Mouse (Mus musculus): ENCODE data around the gene Frmd7.
A peak's percentile ranks its signal among the peaks of the same experiment; 100 is the strongest.

The Frmd7 gene

DNA sequence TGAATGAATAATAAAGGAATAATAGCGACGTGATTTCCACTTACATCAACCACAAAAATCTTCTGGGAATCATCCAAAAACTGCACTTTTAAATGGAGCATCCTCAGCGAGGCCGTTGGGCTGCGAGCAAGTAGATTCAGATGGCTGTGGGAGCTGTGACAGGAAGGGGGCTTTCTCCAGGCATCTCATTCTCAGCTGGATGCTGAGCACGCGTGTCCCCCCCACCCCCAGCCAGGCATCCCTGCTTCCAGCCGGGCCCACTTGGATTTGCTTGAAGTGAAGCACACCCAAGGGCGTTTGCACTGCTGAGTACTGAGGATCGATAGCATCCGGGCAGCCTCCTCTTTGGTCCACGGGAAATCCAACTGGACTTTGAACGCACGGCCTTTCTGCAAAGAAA lies at the start of gene Frmd7:
Gene Frmd7 (minus strand): TSS at position 101 of the 400 bp plus-strand sequence.
- DNase-seq (ENCODE audit: low spot score) = no peak

DNA sequence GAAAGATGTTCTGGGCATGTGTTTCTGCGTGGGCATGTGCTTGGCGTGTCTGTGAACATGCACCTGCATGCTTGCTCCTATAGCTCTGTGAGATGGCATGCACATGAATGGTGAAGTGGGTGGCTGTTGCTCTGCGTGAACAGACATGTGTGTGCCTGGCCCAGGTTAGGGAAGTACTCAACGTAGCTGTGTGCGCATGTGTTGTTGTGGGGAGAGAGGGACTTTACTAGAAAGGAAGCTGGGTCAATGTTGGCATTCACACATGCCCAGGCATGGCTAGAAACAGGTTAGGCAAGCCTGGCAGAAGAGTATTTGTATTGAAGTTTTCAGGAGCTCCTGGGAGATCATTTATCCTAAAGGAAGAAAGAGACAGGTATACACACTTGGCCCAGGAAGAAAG lies 48.8 kb upstream of the Frmd7 start:
- no peak for DNase-seq (ENCODE audit: low spot score)

DNA sequence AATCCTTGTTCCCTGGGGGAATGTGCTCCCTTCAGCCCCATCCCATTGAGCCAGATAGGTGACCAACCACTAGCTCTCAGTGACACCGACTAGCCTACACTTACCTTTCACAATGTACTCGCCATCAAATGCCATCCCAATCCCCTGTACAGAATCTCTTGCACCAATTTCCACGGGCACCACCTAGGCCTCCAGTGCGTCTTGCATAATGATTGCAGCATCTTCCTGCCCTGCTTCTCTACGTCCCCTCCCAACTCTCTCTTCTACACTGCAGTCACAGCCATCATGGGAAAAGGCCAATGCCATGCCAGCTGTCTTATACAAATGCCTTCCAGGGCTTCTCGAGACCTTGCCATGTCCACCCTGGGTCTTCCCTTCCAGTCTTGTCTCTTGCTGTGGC lies 47.4 kb upstream of the Frmd7 start:
- DNase-seq (ENCODE audit: low spot score) = no peak

DNA sequence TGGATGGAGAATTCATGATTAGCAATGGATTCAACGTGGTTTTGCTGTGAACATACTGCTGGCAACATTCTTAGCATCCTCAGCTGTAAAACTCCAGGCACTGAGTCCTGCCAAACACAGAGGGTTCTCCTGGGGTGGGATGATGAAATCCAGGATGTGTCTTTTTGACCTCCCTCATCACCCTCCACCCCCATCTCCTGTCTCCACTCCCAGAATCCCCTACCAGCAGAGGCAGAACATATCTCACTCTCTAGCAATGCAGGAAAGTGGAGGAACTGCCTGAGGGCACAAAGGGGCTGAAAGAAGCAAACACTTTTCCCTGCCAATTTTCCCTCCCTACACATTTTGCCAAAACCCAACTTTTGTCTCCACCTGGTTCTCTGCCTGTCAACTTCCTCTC lies 46.1 kb upstream of the Frmd7 start:
- DNase-seq (ENCODE audit: low spot score) = no peak

DNA sequence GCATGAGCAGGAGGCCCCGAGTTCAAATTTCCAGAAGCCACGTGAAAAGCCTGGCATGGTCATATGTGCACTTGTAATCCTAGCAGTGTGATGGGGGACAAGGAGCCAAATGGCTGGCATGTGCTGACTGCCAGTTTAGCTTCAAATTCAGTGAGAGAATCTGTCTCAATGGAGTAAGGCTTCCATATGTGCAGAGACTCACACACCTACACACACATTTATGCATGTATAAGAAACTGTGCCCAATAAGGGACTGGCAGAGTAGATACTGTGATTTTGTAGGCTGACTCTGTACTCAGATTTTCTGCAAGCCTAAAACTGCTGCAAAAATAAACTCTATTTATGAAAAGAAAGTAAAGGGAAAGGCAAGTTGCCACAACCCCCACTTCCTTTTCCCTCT lies 35.9 kb upstream of the Frmd7 start:
- peak; percentile 4 for DNase-seq (ENCODE audit: low spot score)

DNA sequence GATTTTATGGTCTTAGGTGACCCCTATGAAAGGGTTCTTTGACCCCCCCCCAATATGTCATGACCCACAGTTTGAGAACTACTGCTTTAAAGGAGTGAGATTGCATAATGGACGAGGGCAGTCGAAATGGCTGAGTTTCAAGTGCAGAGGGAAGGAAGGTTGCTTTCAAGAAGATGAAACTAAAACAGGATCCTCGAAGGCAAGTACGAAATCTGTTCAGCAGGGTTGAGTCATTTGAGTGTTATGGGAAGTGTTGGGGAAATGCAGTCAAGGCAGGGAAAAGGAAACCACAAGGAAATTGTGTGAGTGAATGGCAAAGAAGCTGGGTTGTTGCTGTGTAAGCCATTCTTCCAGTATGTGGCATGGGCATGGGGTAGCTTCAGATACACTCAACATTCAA lies 29.6 kb upstream of the Frmd7 start:
- DNase-seq (ENCODE audit: low spot score) = no peak

DNA sequence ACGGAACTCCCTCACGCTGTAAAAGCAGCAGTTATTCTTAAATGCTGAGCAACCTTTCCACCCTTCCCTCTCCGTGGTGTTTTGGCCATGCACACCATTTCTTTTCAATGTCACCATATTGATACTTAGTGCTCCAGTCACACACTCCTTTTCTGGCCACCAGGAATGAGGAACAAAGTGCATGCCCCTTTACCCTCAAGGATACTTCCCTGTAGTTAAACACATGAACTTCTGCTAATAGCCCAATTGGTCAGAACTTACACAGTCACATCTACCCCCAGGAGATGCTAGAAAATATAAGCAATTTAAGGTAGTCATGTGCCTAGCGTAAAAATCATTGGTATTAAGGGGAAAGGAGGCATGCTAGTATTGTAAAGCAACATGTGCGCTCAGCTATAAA lies 27.4 kb upstream of the Frmd7 start:
- no peak for DNase-seq (ENCODE audit: low spot score)

DNA sequence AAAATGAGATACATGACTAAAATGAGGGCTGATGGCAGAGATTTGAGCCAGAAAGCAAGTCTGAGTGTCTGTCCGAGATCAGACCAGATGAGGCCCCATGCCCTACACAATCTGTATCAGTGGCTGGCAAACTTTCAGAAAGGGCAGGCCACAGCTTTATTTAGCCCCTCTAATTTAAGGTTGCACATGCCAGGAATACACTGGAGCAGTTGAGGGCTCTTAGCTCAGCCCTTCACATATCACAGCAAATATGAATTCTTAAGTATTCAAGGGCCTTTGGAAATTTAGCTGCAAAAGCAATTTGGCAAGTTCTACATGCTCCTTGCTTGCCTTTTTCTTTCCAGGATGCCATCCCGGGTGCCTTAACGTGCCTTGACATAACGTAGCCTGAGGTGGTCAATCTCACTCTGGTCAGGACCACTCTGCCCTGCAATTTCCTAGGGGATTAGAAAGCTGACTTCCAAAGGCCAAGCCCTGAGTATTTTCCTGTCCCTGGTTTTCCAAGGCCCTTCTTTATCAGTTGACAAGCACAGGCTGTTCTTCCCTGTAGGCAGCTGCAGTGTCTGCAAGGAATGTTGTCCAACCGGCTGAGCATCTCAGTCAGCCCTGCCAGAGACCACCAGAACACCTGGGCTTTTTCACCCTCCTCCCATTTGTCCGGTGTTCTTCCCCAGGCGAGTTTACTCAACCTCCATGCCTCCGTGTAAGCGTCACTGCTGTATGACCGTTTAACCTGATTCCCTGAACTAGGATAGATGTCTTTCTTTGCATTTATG lies 25.8 kb upstream of the Frmd7 start:
- DNase-seq (ENCODE audit: low spot score) = no peak

DNA sequence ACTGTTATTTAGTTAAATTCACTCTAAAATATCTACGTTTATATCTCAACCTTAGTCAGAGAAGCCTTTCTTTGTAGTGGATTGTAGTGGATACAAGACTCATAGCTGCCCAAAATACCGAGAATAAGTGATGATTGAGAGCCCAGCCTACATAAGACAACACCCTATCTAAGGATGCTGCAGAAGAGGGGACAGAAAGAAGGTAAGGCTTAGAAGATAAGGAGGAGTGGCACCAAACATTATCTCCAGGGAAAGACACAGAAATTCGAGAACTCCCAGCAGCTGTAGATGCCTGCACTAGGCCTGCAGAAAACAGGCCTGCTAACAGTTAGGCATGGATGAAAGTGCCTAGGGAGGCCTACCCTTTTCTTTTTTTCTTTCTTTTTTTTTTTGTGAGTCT lies 22.6 kb upstream of the Frmd7 start:
- DNase-seq (ENCODE audit: low spot score) = no peak

DNA sequence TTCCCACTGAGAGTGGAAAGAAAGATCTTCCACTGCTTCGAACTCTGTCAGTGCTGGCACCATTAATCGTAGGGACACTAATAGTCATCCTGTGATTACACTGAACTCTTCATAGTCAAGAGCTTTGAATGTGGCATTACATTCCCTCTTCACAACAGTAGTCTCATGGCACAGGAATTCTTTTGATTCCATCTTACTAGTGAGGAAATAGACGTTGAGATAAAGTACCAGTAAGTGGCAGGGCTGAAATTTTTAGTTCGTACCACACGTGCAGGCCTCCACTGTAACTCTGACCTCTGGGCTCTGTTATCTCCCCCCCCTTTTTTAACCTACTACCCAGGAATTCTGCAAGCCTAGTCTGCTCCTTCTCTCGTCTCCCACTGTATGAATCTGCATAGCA lies 20.4 kb upstream of the Frmd7 start:
- DNase-seq (ENCODE audit: low spot score) = no peak

DNA sequence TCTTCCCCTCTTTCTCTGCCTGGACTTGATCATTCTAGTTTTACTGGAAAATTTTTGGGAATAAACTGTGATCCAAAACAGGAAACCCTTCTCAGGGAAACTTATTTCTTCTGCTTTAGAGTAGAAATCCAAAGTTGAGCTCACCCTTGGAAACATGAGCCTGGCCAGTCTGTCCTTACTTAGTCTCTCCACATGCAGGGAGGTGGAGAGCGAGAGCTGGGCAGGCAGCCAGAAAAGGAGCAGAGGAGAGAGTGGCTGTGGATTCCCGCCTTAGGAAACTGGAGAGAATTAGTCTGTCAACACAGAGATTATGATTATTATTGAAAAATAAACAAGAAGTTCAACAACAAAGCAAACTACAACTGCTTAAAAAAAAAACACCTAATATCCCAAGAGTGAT lies 6.1 kb upstream of the Frmd7 start:
- no peak for DNase-seq (ENCODE audit: low spot score)

DNA sequence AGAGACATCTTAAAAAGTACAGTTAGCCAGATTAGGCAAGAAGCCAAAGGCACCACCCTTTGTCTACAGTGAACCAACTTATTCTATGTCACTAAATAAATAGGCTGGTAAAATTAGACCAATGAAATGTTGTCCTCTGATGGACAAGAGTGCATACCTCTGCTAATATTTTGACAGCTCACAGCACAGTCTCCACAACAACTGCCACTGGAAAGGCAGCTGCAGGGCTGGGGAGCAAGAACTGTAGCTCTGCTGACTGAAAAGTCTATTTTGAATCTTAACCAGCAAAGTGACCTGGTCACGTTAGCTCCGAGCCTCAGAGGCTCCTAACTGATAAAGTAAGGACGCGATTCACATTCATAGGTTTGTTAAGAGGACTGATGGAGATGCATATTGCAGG lies 5.6 kb upstream of the Frmd7 start:
- DNase-seq (ENCODE audit: low spot score) = no peak

DNA sequence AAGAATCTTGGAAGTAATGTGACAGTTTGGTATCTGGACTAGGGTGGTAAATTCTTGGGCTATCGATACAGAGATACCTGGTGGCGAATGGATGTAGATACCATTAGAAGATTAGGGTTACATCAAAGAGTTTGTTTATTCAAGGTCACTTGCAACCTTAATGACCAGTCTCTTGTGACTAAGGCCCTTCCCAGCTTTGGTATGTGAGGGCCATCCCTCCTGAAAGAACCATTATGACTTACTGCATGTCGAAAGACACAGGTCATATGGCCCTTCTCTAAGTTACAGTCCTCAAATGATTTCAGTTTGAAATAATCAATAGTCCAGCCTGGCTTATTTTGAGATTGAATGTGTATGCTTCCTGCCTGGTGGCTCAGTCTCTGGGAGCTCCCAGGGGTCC lies 5.4 kb downstream of the Frmd7 start:
- DNase-seq (ENCODE audit: low spot score) = no peak

DNA sequence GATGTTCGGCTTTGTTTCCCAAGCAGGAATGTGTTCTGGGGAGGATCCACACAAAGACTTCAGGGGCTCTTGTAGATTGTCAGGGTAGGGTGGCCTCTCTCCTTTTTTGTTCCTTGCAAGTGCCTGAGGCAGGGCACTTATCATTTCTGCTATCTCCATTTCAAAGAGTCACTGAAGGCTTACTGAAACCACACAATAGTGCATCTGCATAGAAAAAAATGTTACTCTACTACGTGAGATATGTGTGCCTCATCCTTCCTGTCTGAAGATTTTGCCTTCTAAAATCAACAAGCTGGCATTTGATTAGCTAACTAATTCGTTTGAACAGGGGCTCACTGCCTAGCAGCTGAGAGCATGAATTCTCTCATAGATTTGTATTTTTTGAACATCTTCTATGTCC lies 12.2 kb downstream of the Frmd7 start:
- no peak for DNase-seq (ENCODE audit: low spot score)

DNA sequence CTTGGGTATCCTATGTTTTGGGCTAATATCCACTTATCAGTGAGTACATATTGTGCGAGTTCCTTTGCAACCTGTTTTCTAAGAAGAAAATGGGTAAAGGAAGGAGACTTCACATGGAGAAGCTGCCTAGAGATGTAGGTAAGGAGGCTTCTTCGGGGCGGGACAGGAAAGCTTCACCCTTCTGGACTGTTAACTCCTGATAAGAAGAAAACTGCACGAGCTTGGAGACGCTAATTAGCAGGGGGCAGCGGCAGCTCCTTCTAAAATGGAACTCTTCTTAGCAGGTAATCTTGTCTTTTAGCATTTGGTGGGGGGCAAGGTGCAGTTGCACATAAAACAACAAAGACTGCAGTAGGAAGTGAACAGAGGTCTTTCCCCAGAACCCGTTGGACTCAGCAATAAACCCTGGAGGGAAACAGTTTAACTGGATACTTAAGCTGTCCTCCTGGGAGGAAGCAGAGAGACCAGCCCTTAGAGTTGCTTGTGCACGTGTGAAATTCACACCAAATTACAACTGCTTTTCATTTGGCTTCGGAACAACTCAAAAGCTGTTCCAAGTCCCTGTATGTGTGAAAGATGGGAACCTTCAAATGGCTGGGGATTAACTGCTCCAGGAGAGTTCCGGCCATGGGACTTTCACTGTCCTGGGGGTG lies 15.5 kb downstream of the Frmd7 start:
- no peak for DNase-seq (ENCODE audit: low spot score)

DNA sequence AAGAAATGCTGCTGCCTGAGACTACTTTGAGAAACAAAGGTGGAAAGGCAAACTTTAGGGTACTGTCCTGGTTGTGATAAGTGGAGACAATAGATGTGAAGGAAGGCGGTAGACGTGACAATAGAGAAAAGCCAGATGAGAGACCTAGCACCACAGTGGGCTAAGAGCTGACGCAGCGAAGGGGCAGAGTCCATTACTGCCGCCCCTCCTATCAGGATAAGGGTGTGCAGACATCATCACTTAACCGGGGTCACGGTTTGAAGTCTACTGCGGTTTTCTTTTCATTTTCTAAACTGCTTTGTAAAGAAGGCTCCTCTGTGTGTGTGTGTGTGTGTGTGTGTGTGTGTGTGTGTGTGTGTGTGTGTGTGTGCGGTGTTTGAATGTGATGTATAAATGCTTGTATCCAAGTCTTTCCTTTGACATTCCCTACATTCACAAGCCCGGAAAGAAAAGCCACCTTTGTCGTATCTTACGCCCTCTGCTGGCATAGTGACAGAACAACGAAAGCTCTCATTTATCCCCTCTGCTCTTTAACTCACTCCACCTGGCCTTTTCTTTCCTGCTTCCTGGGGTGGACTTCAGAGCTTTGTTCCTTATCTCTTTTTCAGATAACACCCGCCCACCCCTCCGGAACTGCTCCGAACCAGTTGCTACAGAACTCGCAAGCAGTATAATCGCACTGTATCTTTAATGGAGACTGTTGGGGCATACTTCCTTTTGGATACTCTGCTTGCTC lies 17.7 kb downstream of the Frmd7 start:
- peak; percentile 13 for DNase-seq (ENCODE audit: low spot score)

DNA sequence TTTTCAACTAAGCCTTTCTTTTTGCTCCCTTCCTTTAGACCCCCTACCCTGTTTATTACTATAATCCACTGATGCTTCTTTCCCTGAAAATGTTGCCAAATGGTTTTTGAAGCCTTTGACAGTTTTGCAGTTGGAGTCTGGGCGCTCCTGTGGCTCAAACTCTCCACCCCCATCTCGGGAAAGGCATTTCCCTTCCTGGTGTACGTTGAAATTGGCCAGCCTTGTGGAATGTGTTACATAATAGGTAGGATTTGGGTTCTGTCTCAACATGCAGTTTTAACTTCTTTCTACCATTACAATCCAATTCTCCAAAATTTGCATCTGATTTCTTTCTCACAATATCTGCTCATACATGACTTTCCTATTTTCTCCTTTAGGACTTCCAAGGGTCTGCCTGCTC lies 23.8 kb downstream of the Frmd7 start:
- no peak for DNase-seq (ENCODE audit: low spot score)

DNA sequence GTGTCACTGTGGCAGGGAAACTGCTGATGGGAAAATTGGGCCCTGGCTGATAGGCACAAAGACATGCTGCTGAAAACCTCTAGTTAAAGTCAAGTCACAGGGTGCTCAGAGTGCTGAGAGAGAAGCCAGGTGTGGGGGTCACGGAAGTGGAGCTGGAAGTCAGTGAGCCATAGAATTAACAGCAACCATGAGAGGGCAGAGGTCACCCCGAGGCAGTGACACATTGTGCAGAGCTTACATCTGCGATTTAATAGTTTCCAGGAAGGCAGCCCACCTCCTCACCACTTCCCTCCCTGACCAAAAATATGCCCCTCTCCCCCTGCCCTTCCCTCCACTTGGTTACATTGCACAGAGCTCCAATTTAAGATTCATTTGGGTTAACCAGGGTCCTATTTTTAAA lies 25.1 kb downstream of the Frmd7 start:
- no peak for DNase-seq (ENCODE audit: low spot score)

DNA sequence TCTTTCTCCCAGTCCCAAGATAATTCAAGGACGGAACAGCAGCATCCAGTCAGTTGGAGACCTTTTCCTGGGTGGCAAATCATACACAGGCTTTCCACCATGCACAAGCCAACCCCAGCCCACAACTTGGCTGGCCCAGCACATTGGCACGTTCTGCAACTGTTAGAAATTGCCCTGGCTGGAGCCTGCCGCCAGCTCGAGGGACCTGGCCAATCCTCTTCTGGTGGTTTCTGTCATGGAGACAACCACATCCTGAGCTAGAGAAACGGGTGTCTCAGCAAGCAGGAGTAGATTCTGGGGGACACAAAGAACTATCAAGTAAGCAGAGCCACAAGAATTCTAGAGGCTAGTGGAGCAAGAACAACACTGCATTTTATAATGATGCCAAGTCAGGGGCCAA lies 32.6 kb downstream of the Frmd7 start:
- no peak for DNase-seq (ENCODE audit: low spot score)

DNA sequence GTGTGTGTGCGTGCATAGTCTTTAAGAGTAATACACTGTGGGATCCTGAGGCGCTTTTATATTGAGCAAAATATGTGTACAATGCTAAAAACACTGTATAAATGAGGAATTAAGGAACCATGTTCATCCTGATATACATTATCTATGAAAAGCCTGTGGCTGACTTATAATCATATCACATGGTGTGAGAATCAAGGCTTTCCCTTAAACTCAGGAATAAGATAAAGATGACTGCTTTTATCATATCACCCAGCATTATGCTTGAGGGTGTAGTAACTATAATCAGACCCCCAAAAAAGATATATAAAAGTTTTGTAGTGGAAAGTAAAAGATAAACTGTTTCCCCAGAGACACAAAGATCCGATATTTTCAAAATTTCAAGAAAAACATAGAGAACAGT lies 39.0 kb downstream of the Frmd7 start:
- DNase-seq (ENCODE audit: low spot score) = no peak

DNA sequence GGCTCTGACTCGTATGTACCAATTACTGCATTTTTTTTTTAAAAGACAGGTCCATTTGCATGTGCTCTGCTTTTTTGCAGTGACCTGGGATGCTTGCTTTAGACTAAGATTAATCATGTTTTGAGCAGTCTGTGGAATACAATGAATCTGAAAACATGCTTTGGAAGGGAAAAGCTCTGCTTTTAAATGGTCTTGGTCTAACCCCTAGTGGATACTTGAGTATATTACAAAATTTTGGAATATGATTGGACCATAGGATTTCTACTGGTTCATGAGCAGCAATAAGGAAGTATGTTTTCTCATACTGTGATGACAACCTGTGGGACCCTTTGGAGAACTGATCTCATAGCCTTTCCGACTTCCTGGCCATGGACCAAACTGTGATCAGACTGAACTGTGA lies 54.5 kb downstream of the Frmd7 start:
- no peak for DNase-seq (ENCODE audit: low spot score)

DNA sequence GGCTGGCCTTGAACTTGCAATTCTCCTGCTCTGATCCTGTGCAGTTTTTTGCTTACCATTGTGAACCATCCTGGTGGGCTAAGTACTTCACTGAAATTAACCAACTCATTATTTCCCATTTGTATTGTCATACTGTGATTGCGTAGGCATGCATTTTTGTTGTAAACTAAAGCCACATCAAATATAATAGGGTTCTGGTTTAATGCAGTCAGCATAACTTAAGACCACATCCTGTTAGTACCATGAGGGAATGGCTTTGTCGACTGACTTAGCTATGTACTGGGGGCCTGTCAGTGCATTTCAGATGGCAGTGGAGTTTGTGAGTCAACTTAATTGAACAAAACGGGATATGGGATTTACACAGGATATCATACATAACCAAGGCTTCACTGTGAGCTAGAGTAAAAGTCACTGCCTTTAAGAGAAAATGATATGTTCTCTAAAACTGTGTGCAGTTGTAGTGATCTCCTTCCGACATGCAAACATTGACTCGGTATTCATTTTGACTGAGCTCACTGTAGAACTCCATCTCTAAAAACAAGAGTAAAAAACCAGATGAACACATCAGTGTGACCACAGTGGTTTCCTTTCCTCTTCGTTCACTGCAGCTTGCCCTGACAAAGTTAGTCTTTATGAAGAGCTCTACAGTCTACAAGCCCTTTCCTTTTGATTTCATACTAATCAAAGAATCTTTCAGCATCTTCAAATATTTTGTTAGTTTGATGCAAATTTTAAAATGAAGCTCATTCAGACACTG lies 68.1 kb downstream of the Frmd7 start:
- no peak for DNase-seq (ENCODE audit: low spot score)

DNA sequence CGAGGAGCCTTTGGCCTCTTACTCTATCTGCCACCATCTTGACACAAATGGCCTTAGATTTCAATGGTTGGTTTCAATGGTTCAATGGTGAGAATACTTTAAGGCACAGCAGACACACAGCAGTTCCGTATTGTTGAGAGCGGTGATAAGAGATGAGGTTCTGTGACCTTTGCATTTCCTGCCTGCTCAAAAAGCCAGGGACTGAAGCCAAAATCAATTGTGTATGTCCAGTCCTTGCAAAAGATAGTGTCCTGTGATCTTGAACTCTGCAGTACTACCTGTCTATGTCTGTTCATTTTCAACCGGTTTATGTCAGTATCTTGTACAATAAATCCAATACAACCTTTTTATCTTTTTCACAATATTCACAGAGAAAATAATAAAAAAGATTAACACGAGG lies 77.8 kb downstream of the Frmd7 start:
- no peak for DNase-seq (ENCODE audit: low spot score)

Data from layer of hippocampus, adult 11-12 months (tissue).